Mouse (Mus musculus): Measurements from ENCODE around the gene Ubqln4.

The Ubqln4 gene

GRCm38 (mm10) chr3:88526157-88527131 lies 27.1 kb upstream of the Ubqln4 start:
- peak; percentile 93 for DNase-seq

GRCm38 (mm10) chr3:88527565-88527964 lies 26.0 kb upstream of the Ubqln4 start:
- no peak for DNase-seq

- no peak for DNase-seq
These were observed 24.9 kb upstream of the Ubqln4 start for GRCm38 (mm10) chr3:88528646-88529045.

GRCm38 (mm10) chr3:88529204-88530000 lies 24.2 kb upstream of the Ubqln4 start:
- DNase-seq: no peak

- DNase-seq: no peak
These were observed 23.3 kb upstream of the Ubqln4 start for GRCm38 (mm10) chr3:88530082-88530864.

GRCm38 (mm10) chr3:88531348-88532298 lies 21.9 kb upstream of the Ubqln4 start:
- peak; percentile 94 for DNase-seq

GRCm38 (mm10) chr3:88532299-88532674 lies 21.3 kb upstream of the Ubqln4 start, which contains the start of gene Mex3a:
TSS of gene Mex3a (plus strand) at chr3:88532395.
- no peak for DNase-seq

- peak; percentile 84 for DNase-seq
These were observed 20.7 kb upstream of the Ubqln4 start for GRCm38 (mm10) chr3:88532689-88533511.

- DNase-seq: no peak
These were observed 19.9 kb upstream of the Ubqln4 start for GRCm38 (mm10) chr3:88533706-88534105.

GRCm38 (mm10) chr3:88535005-88535404 lies 18.6 kb upstream of the Ubqln4 start:
- no peak for DNase-seq

GRCm38 (mm10) chr3:88535527-88535926 lies 18.0 kb upstream of the Ubqln4 start:
- no peak for DNase-seq

- DNase-seq: peak; percentile 90
These were observed 17.2 kb upstream of the Ubqln4 start for GRCm38 (mm10) chr3:88536103-88536930.

- no peak for DNase-seq
These were observed 16.4 kb upstream of the Ubqln4 start for GRCm38 (mm10) chr3:88537146-88537545.

- peak; percentile 47 for DNase-seq
These were observed 15.1 kb upstream of the Ubqln4 start for GRCm38 (mm10) chr3:88538271-88539145.

GRCm38 (mm10) chr3:88539397-88539796 lies 14.2 kb upstream of the Ubqln4 start:
- DNase-seq: peak; percentile 74

- no peak for DNase-seq
These were observed 13.5 kb upstream of the Ubqln4 start for GRCm38 (mm10) chr3:88540085-88540484.

GRCm38 (mm10) chr3:88541622-88542401 lies 11.7 kb upstream of the Ubqln4 start:
- no peak for DNase-seq

GRCm38 (mm10) chr3:88542486-88542885 lies 11.1 kb upstream of the Ubqln4 start:
- peak; percentile 14 for DNase-seq
